Mouse (Mus musculus) heart, postnatal 25 days (tissue): ENCODE measurements at regions not wholly inside any gene's neighbourhood (a gene's known extent, or its start where the extent isn't known, plus 50 kb on each side); places are given as distances from the start of the nearest gene placed in this dataset.
"Not testable (repeated sequence)": the region's sequence is repeated elsewhere in the genome, so short reads cannot be mapped to it uniquely, and the experiment has no call there.

Experiments
- DNase-seq: peaks from one replicate; pipeline ENCODE4 v3.0.0; 2022; ENCODE audit warnings: low spot score
- intact Hi-C: fragments of 180-260 bp; cut with DNase I; formaldehyde crosslinking; loops from one replicate; pipeline ENCODE4 v1.15.1; 2025

- intact Hi-C loops, result no loop called here
- no peak for DNase-seq
Measured at GRCm38 (mm10) chr16:29893871-29894828, 170.0 kb upstream of the Hes1 start.

GRCm38 (mm10) chr16:29896393-29896792 is 167.8 kb upstream of the Hes1 start:
- intact Hi-C loops, result no loop called here
- no peak for DNase-seq

- no peak for DNase-seq
- intact Hi-C loops, result no loop called here
Measured at GRCm38 (mm10) chr16:29903510-29903909, 160.7 kb upstream of the Hes1 start.

- intact Hi-C loops, result no loop called here
- DNase-seq, result no peak
Measured at GRCm38 (mm10) chr16:29904183-29904775, 159.9 kb upstream of the Hes1 start.

DNA sequence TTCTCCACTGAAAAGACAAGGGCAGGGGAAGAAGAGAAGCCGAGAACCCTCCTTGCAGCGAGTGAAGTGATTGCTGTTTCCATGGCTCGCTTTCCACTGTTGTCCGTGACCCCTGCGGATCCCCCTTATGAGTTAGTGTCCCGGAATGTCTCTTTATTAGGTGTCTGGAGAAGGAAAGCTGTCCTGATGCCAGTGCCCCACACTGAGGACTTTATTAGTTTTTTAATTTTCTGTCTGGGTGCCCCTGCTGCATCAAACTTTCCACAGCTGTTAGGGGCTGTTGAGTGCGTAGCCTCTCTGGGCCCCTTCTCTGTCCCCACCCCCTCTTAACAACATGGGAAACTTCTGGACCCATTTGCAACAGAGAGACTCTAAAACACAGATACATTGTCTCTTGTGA is 156.9 kb upstream of the Hes1 start:
- intact Hi-C loops, result no loop called here
- no peak for DNase-seq

- intact Hi-C loops, result no loop called here
- DNase-seq, result no peak
Measured at GRCm38 (mm10) chr16:29908031-29908430, 156.2 kb upstream of the Hes1 start.

GRCm38 (mm10) chr16:29909923-29910465 is 154.2 kb upstream of the Hes1 start:
- no peak for DNase-seq
- intact Hi-C loops, result no loop called here

GRCm38 (mm10) chr16:29911164-29911571 is 153.0 kb upstream of the Hes1 start:
- no peak for DNase-seq
- intact Hi-C loops, result no loop called here

DNA sequence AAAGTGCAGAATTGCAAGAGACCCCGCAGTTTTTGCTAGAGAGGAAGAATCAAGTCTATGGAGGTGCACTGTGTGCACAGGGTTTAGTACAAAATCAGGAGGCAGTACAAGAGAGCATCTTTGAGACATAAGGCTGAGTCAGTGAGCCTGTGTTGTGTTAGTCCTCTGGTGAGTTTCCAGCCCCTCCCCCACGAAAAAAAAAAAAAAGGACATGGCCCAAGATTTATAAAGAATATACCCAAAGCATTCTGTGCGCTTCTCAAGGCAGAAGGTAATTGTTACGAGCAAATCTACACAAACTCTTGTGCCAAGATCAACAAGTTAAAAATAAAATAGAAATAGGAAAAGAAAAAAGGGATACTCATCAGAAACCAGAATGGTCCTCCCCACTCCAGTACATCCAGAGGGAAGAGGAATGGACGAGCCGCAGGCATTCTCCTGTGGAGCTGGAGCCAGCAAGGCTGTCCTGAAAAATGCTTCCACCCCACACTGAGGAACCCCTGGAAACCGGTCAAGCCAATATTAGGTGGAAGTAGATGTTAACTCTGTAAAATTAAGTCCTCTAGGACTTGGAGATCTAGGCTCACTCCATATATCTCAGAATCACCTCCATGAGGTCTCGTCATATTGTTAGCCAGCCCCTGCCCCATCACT is 150.7 kb upstream of the Hes1 start:
- intact Hi-C loops, result no loop called here
- no peak for DNase-seq

DNA sequence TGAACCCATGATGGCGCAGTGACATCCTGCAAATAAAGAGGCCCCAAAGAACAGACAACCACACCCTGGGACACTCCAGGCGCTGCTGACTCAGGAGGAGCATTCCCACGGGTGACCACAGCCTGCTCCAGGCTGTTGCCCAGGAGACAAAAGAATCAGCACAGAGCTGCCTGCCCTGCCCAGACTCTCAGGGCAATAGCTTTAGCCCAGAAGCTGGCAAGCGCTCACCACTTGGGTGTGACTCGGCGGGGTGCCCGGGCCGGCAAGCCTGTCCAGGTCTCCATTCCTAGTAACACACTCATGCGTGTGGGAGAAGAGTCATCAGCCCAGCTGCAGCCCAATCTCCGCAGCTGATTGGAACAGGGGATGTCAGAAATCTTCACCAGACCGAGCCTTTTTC is 148.8 kb upstream of the Hes1 start:
- peak; percentile 79 for DNase-seq
- intact Hi-C loops, result no loop called here

- intact Hi-C loops, result no loop called here
- DNase-seq, result no peak
Measured at GRCm38 (mm10) chr16:29917989-29918388, 146.2 kb upstream of the Hes1 start.

DNA sequence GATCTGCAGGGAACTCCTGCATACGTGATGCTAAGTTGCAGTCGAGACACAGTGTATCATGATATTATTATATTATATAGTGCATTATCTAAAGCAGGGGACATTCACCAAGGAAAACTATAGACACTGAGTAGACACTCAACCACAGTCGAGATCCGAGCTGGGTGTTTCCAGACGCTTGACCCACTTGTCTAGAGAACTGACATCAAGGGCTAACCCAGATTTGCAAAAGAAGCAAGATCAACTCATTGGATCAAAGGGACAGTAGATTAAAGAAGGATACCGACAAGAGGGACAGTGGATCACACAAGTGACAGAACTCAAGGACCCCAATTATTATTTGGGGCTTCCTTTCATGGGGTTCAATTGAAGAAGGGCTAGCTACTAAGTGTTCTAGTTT is 145.8 kb upstream of the Hes1 start:
- intact Hi-C loops, result no loop called here
- DNase-seq, result no peak

GRCm38 (mm10) chr16:29920940-29921339 is 143.2 kb upstream of the Hes1 start:
- DNase-seq, result no peak
- intact Hi-C loops, result no loop called here

DNA sequence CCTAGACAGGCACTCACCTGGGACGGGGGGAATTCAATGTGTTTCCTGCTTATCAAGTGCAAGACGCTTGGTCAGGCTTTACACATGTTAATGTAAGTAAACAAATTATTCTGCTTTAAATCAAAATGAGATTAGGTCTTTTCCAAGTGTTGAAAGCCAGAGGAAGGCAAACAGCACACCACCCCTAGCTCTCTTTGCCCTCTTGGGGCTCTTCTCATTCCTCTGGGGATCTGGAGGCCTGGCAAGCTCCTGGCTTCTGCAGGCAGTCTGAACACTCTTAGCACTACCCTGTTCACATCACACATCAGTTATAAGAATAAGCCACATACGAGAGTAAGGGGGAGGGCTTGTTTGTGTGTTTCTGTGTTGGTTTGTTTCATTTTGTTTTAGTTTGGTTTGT is 142.8 kb upstream of the Hes1 start:
- intact Hi-C loops, result no loop called here
- no peak for DNase-seq

GRCm38 (mm10) chr16:29927276-29927675 is 136.9 kb upstream of the Hes1 start:
- DNase-seq, intact Hi-C loops: not testable (repeated sequence)

DNA sequence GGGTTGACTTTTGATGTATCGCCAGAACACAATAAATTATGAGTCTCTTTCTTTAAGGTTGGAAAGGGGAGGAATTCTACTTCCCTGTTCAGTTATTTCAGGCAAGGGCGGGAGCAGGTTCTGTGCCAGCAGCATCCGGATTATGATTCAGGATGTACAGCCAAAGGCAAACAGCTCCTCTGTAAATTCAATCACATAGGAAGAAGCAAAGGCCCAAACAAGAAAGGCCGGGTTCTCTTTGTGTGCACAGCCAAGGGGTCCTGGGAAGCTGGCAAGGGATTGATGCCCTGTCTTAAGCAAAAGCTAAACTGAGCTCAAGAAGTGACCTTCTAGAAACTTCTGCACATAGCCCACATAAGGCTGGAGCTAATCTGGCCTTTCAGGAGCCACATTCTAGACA is 135.9 kb upstream of the Hes1 start:
- intact Hi-C loops, result no loop called here
- DNase-seq, result no peak

DNA sequence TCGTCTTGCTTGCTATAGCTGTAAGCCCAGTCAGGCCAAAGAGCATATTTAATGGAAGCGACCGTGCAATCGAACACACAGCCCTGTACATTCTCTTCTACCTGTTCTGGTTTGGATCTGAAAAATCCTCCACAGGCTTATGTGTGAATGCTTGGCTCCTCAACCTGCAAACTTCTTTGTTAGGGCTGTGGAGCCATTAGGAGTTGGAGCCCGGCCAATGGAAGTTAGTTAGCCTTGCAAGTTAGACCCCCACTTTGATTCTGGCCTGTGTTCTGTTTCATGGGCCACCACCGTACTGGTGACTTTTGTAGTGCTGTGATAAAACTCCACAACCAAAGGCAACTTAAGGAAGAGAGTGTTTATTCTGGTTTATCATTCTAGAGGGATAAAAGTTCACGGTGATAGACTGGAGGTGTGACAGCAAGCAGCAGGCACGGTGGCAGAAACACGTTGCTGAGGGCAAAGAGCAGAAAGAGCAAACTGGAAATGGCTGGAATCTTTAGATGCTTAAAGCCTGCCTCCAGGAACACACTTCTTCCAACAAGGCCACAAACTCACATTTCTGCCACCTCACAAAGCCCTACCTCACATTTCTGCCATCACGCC is 132.3 kb upstream of the Hes1 start:
- intact Hi-C loops, result no loop called here
- no peak for DNase-seq

- DNase-seq, result no peak
- intact Hi-C loops, result no loop called here
Measured at GRCm38 (mm10) chr16:29934649-29935048, 129.5 kb upstream of the Hes1 start.

GRCm38 (mm10) chr16:29938700-29939099 is 125.5 kb upstream of the Hes1 start:
- no peak for DNase-seq

GRCm38 (mm10) chr16:29939331-29939850 is 124.8 kb upstream of the Hes1 start:
- intact Hi-C loops, result no loop called here
- no peak for DNase-seq

More at GRCm38 (mm10) chr16:29938700-29939099, 125.5 kb upstream of the Hes1 start:
- intact Hi-C loops, result no loop called here
